Mouse (Mus musculus) kidney, embryonic 16.5 days (tissue): ENCODE results near the gene Mrps16. TPM values are rescaled to one million over a fixed set of nuclear protein-coding genes. Genes with fewer than 3 reads are reported as not detected.

Experiments used
- polyA plus RNA-seq: library from polyadenylated mRNA; unstranded; fragments of >200 nt; fragmentation: Nextera tagmentation; extraction: Ambion mirVana; gene quantifications from 2 replicates; pipeline ENCODE4 v1.2.1, GENCODE M21; 2015

Mrps16 gene
- polyA plus RNA-seq, 1 experiment from 2014 or later: 95.7 TPM

Other genes starting within 250 kb of the Mrps16 start
- gene Kcnk5, start 211.8 kb downstream of the Mrps16 start, polyA plus RNA-seq: 21.9 and 22.7 TPM in 2 replicates
- not detected in 2 replicates for gene Kcnk16, start 124.4 kb downstream of the Mrps16 start, polyA plus RNA-seq
- gene Nudt13, start 98.9 kb downstream of the Mrps16 start, polyA plus RNA-seq: 13.9 and 21.0 TPM in 2 replicates
- gene Ecd, start 45.5 kb downstream of the Mrps16 start, polyA plus RNA-seq: 60.9 and 61.9 TPM in 2 replicates
- 36.9 TPM in 2 replicates for gene Fam149b, start 45.5 kb downstream of the Mrps16 start, polyA plus RNA-seq
- 173 and 184 TPM in 2 replicates for gene Dnajc9, start 4.7 kb downstream of the Mrps16 start, polyA plus RNA-seq
- 1.0 and 1.2 TPM in 2 replicates for gene Cfap70, start 58.6 kb upstream of the Mrps16 start, polyA plus RNA-seq
- gene Anxa7, start 86.5 kb upstream of the Mrps16 start, polyA plus RNA-seq: 42.1 and 46.3 TPM in 2 replicates
- 0.55 TPM in 2 replicates for gene Mss51, start 103.3 kb upstream of the Mrps16 start, polyA plus RNA-seq
- 29.1 and 37.2 TPM in 2 replicates for gene Ppp3cb, start 152.9 kb upstream of the Mrps16 start, polyA plus RNA-seq
- gene Usp54, start 247.4 kb upstream of the Mrps16 start, polyA plus RNA-seq: 8.0 and 10.2 TPM in 2 replicates